Mouse (Mus musculus): Measurements from ENCODE around the gene Nono. TPM values are rescaled to one million over a fixed set of nuclear protein-coding genes. Genes with fewer than 3 reads are reported as not detected.

Gene Nono
- polyA plus RNA-seq, 1 experiment from 2014 or later, result 328 TPM

- Histone ChIP-seq H3K9me3 (ENCODE audit: control insufficient read depth, low read length) (no peaks in the 10 kb centered on the region), H3K36me3 (ENCODE audit: control insufficient read depth, insufficient read depth, low read length) (0 out of 2 replicates have a peak, but pooled peaks cover 15% of the 10 kb centered on the region), H3K27me3 (replicated peaks; ENCODE audit: control insufficient read depth, insufficient read depth, low read length) (no peaks in the 10 kb centered on the region), H3K27ac (replicated peaks; ENCODE audit: low read depth, low read length) (peak overlapping the region; percentile 61), H3K4me1 (ENCODE audit: control insufficient read depth, insufficient read depth, low read length) (peaks cover 6% of the 10 kb centered on the region; the same call in 1 of the 2 replicates), H3K9ac (ENCODE audit: low read depth, low read length) (peak overlapping the region; percentile 75), H3K4me2 (ENCODE audit: low read depth, low read length) (peak overlapping the region; percentile 55), H3K4me3 (ENCODE audit: low read depth, low read length) (peak overlapping the region; percentile 57)
- ATAC-seq (ENCODE audit: low read depth), result peak; percentile 3; the same call in 1 of the 2 replicates
- DNase-seq (ENCODE audit: low spot score), result peak; percentile 30
- 29% methylated on average over 33 of the region's 36 CpGs for WGBS
Measured at GRCm38 (mm10) chrX:101418946-101419724, 10.0 kb upstream of the Nono start.

- Histone ChIP-seq H3K9ac (ENCODE audit: low read depth, low read length) (peak overlapping the region; percentile 75), H3K36me3 (ENCODE audit: control insufficient read depth, insufficient read depth, low read length) (0 out of 2 replicates have a peak, but pooled peaks cover 9% of the 10 kb centered on the region), H3K4me1 (ENCODE audit: control insufficient read depth, insufficient read depth, low read length) (peaks cover 6% of the 10 kb centered on the region; the same call in 1 of the 2 replicates), H3K27ac (replicated peaks; ENCODE audit: low read depth, low read length) (peak overlapping the region; percentile 72), H3K27me3 (replicated peaks; ENCODE audit: control insufficient read depth, insufficient read depth, low read length) (no peaks in the 10 kb centered on the region), H3K4me2 (ENCODE audit: low read depth, low read length) (peak overlapping the region; percentile 59), H3K9me3 (ENCODE audit: control insufficient read depth, low read length) (no peaks in the 10 kb centered on the region), H3K4me3 (ENCODE audit: low read depth, low read length) (peak overlapping the region; percentile 57)
- DNase-seq (ENCODE audit: low spot score) (peak; percentile 95), ATAC-seq (ENCODE audit: low read depth) (peak; percentile 98)
- 32% methylated on average over 27 of the region's 54 CpGs for WGBS
Measured at GRCm38 (mm10) chrX:101419725-101420699, 9.1 kb upstream of the Nono start.

GRCm38 (mm10) chrX:101420700-101421095 is 8.4 kb upstream of the Nono start, which contains the start of gene Zmym3:
Gene Zmym3, minus strand, starts transcription at chrX:101420849.
- Histone ChIP-seq H3K36me3 (ENCODE audit: control insufficient read depth, insufficient read depth, low read length) (0 out of 2 replicates have a peak, but pooled peaks cover 5% of the 10 kb centered on the region), H3K4me1 (ENCODE audit: control insufficient read depth, insufficient read depth, low read length) (peaks cover 6% of the 10 kb centered on the region; the same call in 1 of the 2 replicates), H3K9ac (ENCODE audit: low read depth, low read length) (peak within 1 kb of the TSS; percentile 75), H3K4me3 (ENCODE audit: low read depth, low read length) (peak within 1 kb of the TSS; percentile 57), H3K9me3 (ENCODE audit: control insufficient read depth, low read length) (no peaks in the 10 kb centered on the region), H3K27me3 (replicated peaks; ENCODE audit: control insufficient read depth, insufficient read depth, low read length) (no peaks in the 10 kb centered on the region), H3K27ac (replicated peaks; ENCODE audit: low read depth, low read length) (peak within 1 kb of the TSS; percentile 72), H3K4me2 (ENCODE audit: low read depth, low read length) (peak within 1 kb of the TSS; percentile 59)
- DNase-seq (ENCODE audit: low spot score) (peak; percentile 6), ATAC-seq (ENCODE audit: low read depth) (no peak)
- WGBS, result 21% methylated on average over 4 of the region's 4 CpGs

GRCm38 (mm10) chrX:101423462-101423861 is 5.7 kb upstream of the Nono start:
- Histone ChIP-seq H3K4me1 (ENCODE audit: control insufficient read depth, insufficient read depth, low read length) (0 out of 2 replicates have a peak, but pooled peaks cover under 1% of the 10 kb centered on the region), H3K4me3 (ENCODE audit: low read depth, low read length) (no peak overlapping the region), H3K27me3 (replicated peaks; ENCODE audit: control insufficient read depth, insufficient read depth, low read length) (no peaks in the 10 kb centered on the region), H3K4me2 (ENCODE audit: low read depth, low read length) (no peak overlapping the region), H3K36me3 (ENCODE audit: control insufficient read depth, insufficient read depth, low read length) (no peaks in the 10 kb centered on the region), H3K27ac (replicated peaks; ENCODE audit: low read depth, low read length) (no peak overlapping the region), H3K9ac (ENCODE audit: low read depth, low read length) (no peak overlapping the region), H3K9me3 (ENCODE audit: control insufficient read depth, low read length) (no peaks in the 10 kb centered on the region)
- DNase-seq (ENCODE audit: low spot score) (no peak), ATAC-seq (ENCODE audit: low read depth) (no peak)
- WGBS, result 83% methylated on average over 2 of the region's 2 CpGs

- Histone ChIP-seq H3K4me3 (ENCODE audit: low read depth, low read length) (no peak overlapping the region), H3K36me3 (ENCODE audit: control insufficient read depth, insufficient read depth, low read length) (peaks cover 14% of the 10 kb centered on the region; the same call in 1 of the 2 replicates), H3K4me1 (ENCODE audit: control insufficient read depth, insufficient read depth, low read length) (no peaks in the 10 kb centered on the region), H3K27me3 (replicated peaks; ENCODE audit: control insufficient read depth, insufficient read depth, low read length) (no peaks in the 10 kb centered on the region; the same call in 1 of the 2 replicates), H3K9me3 (ENCODE audit: control insufficient read depth, low read length) (no peaks in the 10 kb centered on the region), H3K9ac (ENCODE audit: low read depth, low read length) (no peak overlapping the region), H3K4me2 (ENCODE audit: low read depth, low read length) (no peak overlapping the region), H3K27ac (replicated peaks; ENCODE audit: low read depth, low read length) (no peak overlapping the region)
- no peak for DNase-seq (ENCODE audit: low spot score)
- no peak for ATAC-seq (ENCODE audit: low read depth)
- WGBS, result 17% methylated on average over 1 of the region's 1 CpGs
Measured at GRCm38 (mm10) chrX:101427774-101428173, 1.3 kb upstream of the Nono start.

- ATAC-seq (ENCODE audit: low read depth), result no peak
- H3K4me2 ChIP-seq (ENCODE audit: low read depth, low read length), result peak overlapping the region; percentile 46
- H3K4me1 ChIP-seq (ENCODE audit: control insufficient read depth, insufficient read depth, low read length), result no peaks in the 10 kb centered on the region
- H3K9me3 ChIP-seq (ENCODE audit: control insufficient read depth, low read length), result no peaks in the 10 kb centered on the region
- 32% methylated on average over 7 of the region's 7 CpGs for WGBS
- DNase-seq (ENCODE audit: low spot score), result peak; percentile 20
- peak overlapping the region; percentile 97 for H3K27ac ChIP-seq (replicated peaks; ENCODE audit: low read depth, low read length)
- H3K36me3 ChIP-seq (ENCODE audit: control insufficient read depth, insufficient read depth, low read length), result peaks cover 14% of the 10 kb centered on the region; the same call in 1 of the 2 replicates
- H3K27me3 ChIP-seq (replicated peaks; ENCODE audit: control insufficient read depth, insufficient read depth, low read length), result no peaks in the 10 kb centered on the region; the same call in 1 of the 2 replicates
- H3K4me3 ChIP-seq (ENCODE audit: low read depth, low read length), result peak overlapping the region; percentile 66
- H3K9ac ChIP-seq (ENCODE audit: low read depth, low read length), result peak overlapping the region; percentile 40; the same call in 1 of the 2 replicates
Measured at GRCm38 (mm10) chrX:101428785-101429141, 355 bp upstream of the Nono start.

GRCm38 (mm10) chrX:101429976-101430375 is 858 bp downstream of the Nono start:
- Histone ChIP-seq H3K9ac (ENCODE audit: low read depth, low read length) (peak overlapping the region; percentile 89), H3K36me3 (ENCODE audit: control insufficient read depth, insufficient read depth, low read length) (peaks cover 14% of the 10 kb centered on the region; the same call in 1 of the 2 replicates), H3K9me3 (ENCODE audit: control insufficient read depth, low read length) (no peaks in the 10 kb centered on the region), H3K27me3 (replicated peaks; ENCODE audit: control insufficient read depth, insufficient read depth, low read length) (no peaks in the 10 kb centered on the region; the same call in 1 of the 2 replicates), H3K4me3 (ENCODE audit: low read depth, low read length) (peak overlapping the region; percentile 66), H3K4me2 (ENCODE audit: low read depth, low read length) (peak overlapping the region; percentile 54), H3K27ac (replicated peaks; ENCODE audit: low read depth, low read length) (peak overlapping the region; percentile 97), H3K4me1 (ENCODE audit: control insufficient read depth, insufficient read depth, low read length) (no peaks in the 10 kb centered on the region)
- peak; percentile 54 for ATAC-seq (ENCODE audit: low read depth)
- peak; percentile 42 for DNase-seq (ENCODE audit: low spot score)
- WGBS, result 17% methylated on average over 14 of the region's 14 CpGs

GRCm38 (mm10) chrX:101448886-101449475 is 19.9 kb downstream of the Nono start, which contains the start of gene Itgb1bp2:
Gene Itgb1bp2, plus strand, starts transcription at chrX:101449088.
- Histone ChIP-seq H3K27ac (replicated peaks; ENCODE audit: low read depth, low read length) (no peak within 1 kb of the TSS), H3K27me3 (replicated peaks; ENCODE audit: control insufficient read depth, insufficient read depth, low read length) (no peaks in the 10 kb centered on the region), H3K4me1 (ENCODE audit: control insufficient read depth, insufficient read depth, low read length) (no peaks in the 10 kb centered on the region), H3K4me3 (ENCODE audit: low read depth, low read length) (no peak within 1 kb of the TSS), H3K36me3 (ENCODE audit: control insufficient read depth, insufficient read depth, low read length) (peaks cover 71% of the 10 kb centered on the region), H3K4me2 (ENCODE audit: low read depth, low read length) (no peak within 1 kb of the TSS), H3K9me3 (ENCODE audit: control insufficient read depth, low read length) (no peaks in the 10 kb centered on the region), H3K9ac (ENCODE audit: low read depth, low read length) (no peak within 1 kb of the TSS)
- WGBS, result 76% methylated on average over 4 of the region's 4 CpGs
- DNase-seq (ENCODE audit: low spot score) (peak; percentile 13), ATAC-seq (ENCODE audit: low read depth) (peak; percentile 24; the same call in 1 of the 2 replicates)
